Mouse (Mus musculus): Measurements from ENCODE around the gene Rps7. TPM values are rescaled to one million over a fixed set of nuclear protein-coding genes. Genes with fewer than 3 reads are reported as not detected.
A peak's percentile ranks its signal among the peaks of the same experiment; 100 is the strongest.

The Rps7 gene
- polyA plus RNA-seq, 1 experiment: 24.6 TPM

DNA sequence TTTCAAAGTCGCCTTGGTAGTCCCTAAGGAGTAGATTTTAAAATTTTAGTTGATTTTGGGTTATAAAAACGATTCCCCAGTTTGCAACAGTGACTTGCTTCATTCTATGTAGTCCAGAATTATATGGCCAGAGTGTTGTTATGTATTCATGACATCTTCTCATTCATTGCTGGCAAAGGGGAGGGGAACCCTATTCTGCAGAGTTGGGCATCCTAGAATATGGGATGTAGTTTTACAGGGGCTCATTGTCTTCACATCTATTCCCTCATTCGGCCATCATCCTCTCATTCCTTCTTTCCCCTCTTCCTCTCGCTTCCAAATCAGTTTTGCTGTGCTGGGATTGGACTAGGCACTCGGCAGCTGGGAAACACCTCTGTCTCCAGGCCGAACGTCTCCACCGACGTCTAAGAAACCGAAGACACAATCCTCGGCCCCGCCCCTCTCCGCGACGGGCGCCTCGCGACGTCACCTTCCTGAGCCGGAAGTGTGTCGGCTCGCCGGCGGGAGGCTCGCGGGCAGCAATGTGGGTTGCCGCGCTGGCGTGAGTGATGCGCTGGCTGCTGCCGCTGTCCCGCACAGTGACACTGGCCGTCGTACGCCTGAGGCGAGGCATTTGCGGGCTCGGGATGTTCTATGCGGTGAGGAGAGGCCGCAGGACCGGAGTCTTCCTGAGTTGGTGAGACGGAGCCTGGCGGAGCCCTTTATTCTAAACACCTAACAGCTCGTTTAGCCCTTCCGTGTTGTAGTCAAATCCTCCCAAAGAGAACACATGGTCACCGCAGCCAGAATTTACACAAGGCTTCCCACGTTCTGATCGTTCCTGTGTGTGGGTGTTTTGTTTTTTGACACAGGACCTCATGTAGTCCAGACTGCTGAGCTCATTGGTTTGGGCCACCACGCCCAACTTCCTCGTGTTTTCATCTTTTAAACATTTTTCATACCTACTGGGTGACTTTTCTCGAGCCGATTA lies 13.7 kb upstream of the Rps7 start, which contains the start of gene Rnaseh1:
Gene Rnaseh1 (plus strand): TSS at position 462 of the 970 bp plus-strand sequence.
- Histone ChIP-seq H3K9me3 (ENCODE audit: control insufficient read depth, low read length) (no peaks in the 10 kb centered on the region), H3K36me3 (ENCODE audit: control insufficient read depth) (peaks cover 24% of the 10 kb centered on the region), H3K4me1 (ENCODE audit: control insufficient read depth) (peaks cover 19% of the 10 kb centered on the region), H3K4me3 (replicated peaks) (peak within 1 kb of the TSS; percentile 73), H3K27me3 (ENCODE audit: control insufficient read depth) (no peaks in the 10 kb centered on the region; the same call in 1 of the 2 replicates)
- TF ChIP-seq TAL1 (IDR thresholded peaks at IDR 0.05; ENCODE audit: low read length) (no peak), GATA1 (IDR thresholded peaks at IDR 0.05; ENCODE audit: low read length) (no peak)

DNA sequence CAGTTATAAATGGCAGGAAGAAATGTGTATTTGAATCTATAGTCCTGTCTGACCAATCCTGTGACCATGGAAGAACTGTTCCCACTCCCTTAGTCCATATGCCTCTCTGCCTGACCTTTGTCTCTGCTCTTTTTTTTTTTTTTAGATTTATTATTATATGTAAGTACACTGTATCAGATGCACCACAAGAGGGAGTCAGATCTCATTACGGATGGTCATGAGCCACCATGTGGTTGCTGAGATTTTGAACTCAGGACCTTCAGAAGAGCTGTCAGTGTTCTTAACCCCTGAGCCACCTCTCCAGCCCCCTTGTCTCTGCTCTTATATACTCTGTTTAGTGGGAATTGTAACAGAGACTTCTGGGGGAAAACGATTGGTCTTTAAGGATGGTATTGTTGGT lies 3.0 kb upstream of the Rps7 start:
- Histone ChIP-seq H3K9me3 (ENCODE audit: control insufficient read depth, low read length) (no peaks in the 10 kb centered on the region), H3K4me1 (ENCODE audit: control insufficient read depth) (peaks cover 16% of the 10 kb centered on the region), H3K27me3 (ENCODE audit: control insufficient read depth) (no peaks in the 10 kb centered on the region), H3K36me3 (ENCODE audit: control insufficient read depth) (peaks cover 11% of the 10 kb centered on the region), H3K4me3 (replicated peaks) (no peak overlapping the region)
- TF ChIP-seq TAL1 (IDR thresholded peaks at IDR 0.05; ENCODE audit: low read length) (no peak), GATA1 (IDR thresholded peaks at IDR 0.05; ENCODE audit: low read length) (no peak)

DNA sequence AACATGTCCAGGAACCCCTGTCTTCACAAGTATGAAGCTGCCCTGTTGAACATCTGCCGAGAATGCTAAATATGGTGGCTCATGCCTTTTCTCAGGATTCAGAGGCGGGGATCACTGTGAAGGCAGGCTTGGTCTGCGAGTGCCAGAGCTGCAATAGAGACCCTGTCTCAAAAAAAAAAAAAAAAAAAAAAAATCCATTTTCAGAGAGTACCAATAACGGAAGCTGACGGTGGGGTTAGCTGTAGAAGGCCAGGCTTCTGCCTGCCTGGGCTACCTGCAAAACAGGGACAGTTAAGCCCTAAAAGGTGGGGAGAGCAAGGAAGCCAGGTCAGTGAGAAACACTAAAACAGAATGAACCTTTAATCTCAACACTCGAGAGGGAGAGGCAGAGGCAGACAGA lies 790 bp upstream of the Rps7 start:
- Histone ChIP-seq H3K4me3 (replicated peaks) (peak overlapping the region; percentile 85), H3K9me3 (ENCODE audit: control insufficient read depth, low read length) (no peaks in the 10 kb centered on the region), H3K36me3 (ENCODE audit: control insufficient read depth) (peaks cover 33% of the 10 kb centered on the region), H3K4me1 (ENCODE audit: control insufficient read depth) (peaks cover 28% of the 10 kb centered on the region), H3K27me3 (ENCODE audit: control insufficient read depth) (no peaks in the 10 kb centered on the region)
- TF ChIP-seq GATA1 (IDR thresholded peaks at IDR 0.05; ENCODE audit: low read length) (no peak), TAL1 (IDR thresholded peaks at IDR 0.05; ENCODE audit: low read length) (no peak)

DNA sequence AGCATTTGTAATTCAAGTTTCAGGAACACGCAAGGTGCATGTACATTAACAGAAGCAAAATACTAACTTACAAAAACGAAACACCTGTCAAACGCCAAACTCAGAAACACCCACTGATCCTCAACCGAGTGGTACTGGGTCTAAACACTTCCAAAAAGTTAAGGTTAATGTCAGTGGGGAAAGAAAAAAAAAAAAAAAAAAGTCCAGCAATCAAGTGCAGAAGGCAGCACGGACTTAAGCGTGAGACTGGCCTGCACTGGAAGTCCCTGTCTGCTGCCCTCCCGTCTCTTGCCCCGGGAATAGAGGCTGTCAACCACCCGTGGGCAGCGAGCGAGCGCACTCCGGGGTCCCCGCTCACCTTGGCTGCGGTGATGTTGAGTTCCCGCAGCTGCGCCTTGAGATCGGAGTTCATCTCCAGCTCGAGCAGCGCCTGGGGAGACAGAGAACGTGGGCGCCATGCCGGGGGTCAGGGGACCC lies 657 bp downstream of the Rps7 start:
- Histone ChIP-seq H3K36me3 (ENCODE audit: control insufficient read depth) (peaks cover 48% of the 10 kb centered on the region), H3K9me3 (ENCODE audit: control insufficient read depth, low read length) (no peaks in the 10 kb centered on the region), H3K4me3 (replicated peaks) (peak overlapping the region; percentile 85), H3K27me3 (ENCODE audit: control insufficient read depth) (no peaks in the 10 kb centered on the region), H3K4me1 (ENCODE audit: control insufficient read depth) (peaks cover 36% of the 10 kb centered on the region)
- TF ChIP-seq GATA1 (IDR thresholded peaks at IDR 0.05; ENCODE audit: low read length) (no peak), TAL1 (IDR thresholded peaks at IDR 0.05; ENCODE audit: low read length) (no peak)

DNA sequence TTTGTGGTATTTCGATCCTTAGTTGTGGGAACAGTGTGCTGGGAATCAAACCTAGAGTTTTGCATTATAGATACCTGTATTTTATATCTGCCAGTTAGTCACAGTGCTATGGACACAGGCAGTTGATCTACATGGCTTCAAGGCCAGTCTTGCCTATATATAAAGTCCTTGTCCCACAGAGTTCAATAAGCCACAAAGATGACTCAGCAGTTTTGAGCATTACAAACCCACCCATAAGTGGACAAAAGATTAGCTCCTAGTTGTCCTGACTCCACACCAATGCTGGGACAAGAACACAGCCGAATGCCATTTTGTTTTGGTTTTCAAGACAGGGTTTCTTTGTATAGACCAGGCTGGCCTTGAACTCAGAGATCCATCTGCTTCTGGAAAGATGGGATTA lies 7.3 kb downstream of the Rps7 start:
- peaks cover 22% of the 10 kb centered on the region for H3K4me1 ChIP-seq (ENCODE audit: control insufficient read depth)
- peaks cover 52% of the 10 kb centered on the region for H3K36me3 ChIP-seq (ENCODE audit: control insufficient read depth)
- no peaks in the 10 kb centered on the region for H3K9me3 ChIP-seq (ENCODE audit: control insufficient read depth, low read length)
- TF ChIP-seq GATA1 (IDR thresholded peaks at IDR 0.05; ENCODE audit: low read length): no peak
- no peak for TF ChIP-seq TAL1 (IDR thresholded peaks at IDR 0.05; ENCODE audit: low read length)
- H3K27me3 ChIP-seq (ENCODE audit: control insufficient read depth): no peaks in the 10 kb centered on the region
- H3K4me3 ChIP-seq (replicated peaks): no peak overlapping the region

DNA sequence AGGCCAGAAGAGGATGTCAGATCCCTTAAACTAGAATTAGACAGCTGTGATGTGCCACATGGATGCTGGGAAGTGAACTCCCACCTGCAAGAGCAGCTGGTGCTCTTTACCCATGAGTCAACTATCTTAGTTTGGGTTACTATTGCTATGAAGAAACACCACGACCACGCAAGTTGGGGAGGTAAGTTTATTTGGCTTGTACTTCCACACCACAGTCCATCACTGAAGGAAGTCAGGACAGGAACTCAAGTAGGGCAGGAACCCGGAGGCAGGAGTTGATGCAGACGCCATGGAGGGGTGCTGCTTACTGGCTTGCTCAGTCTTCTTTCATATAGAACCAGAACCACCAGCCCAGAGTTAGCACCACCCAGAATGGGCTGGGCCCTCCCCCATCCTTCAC lies 8.7 kb downstream of the Rps7 start:
- no peak overlapping the region for H3K4me3 ChIP-seq (replicated peaks)
- H3K9me3 ChIP-seq (ENCODE audit: control insufficient read depth, low read length): no peaks in the 10 kb centered on the region
- TF ChIP-seq GATA1 (IDR thresholded peaks at IDR 0.05; ENCODE audit: low read length): no peak
- no peak for TF ChIP-seq TAL1 (IDR thresholded peaks at IDR 0.05; ENCODE audit: low read length)
- peaks cover 39% of the 10 kb centered on the region for H3K36me3 ChIP-seq (ENCODE audit: control insufficient read depth)
- peaks cover 16% of the 10 kb centered on the region for H3K4me1 ChIP-seq (ENCODE audit: control insufficient read depth)
- H3K27me3 ChIP-seq (ENCODE audit: control insufficient read depth): no peaks in the 10 kb centered on the region

DNA sequence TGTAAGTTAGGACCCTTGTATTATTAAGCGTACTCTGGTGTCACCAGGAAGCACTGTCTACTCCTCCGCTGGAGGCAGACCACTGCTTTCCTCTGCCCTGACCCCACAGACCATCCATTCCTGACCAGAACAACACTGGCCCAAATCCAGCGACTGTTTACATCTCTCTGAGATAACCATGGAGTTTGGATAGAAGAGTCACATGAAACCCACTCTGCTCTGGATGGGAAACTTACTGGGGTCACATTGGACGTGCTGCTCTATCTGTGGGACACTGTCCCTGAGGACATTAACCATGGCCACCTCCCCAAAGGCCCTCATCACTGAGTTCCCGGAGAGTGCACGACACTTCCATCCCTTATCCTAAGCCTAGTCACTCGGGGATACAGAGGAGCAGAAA lies 10.3 kb downstream of the Rps7 start:
- no peak for TF ChIP-seq GATA1 (IDR thresholded peaks at IDR 0.05; ENCODE audit: low read length)
- TF ChIP-seq TAL1 (IDR thresholded peaks at IDR 0.05; ENCODE audit: low read length): no peak
- Histone ChIP-seq H3K36me3 (ENCODE audit: control insufficient read depth) (peaks cover 22% of the 10 kb centered on the region), H3K27me3 (ENCODE audit: control insufficient read depth) (no peaks in the 10 kb centered on the region), H3K4me3 (replicated peaks) (no peak overlapping the region), H3K9me3 (ENCODE audit: control insufficient read depth, low read length) (no peaks in the 10 kb centered on the region), H3K4me1 (ENCODE audit: control insufficient read depth) (peaks cover 17% of the 10 kb centered on the region)

DNA sequence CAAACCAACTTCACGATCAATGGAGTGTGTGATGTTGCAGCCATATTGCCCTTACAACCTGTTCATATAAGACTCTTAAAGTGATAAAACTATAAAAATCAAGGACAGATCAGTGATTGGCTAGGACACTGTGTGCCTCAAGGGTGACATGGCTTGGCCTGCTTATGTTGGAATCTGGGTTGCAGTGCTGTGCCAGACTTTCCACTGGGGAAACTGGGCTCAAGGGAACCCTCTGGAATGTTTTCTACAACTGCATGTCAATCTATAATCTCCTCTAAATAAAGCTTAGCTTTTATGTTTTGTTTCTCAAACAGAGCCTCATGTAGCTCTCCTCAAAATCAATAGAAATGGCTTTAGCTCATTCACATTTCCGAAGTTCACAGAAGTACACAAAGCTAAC lies 11.5 kb downstream of the Rps7 start:
- Histone ChIP-seq H3K4me1 (ENCODE audit: control insufficient read depth) (peaks cover 11% of the 10 kb centered on the region), H3K9me3 (ENCODE audit: control insufficient read depth, low read length) (no peaks in the 10 kb centered on the region), H3K36me3 (ENCODE audit: control insufficient read depth) (peaks cover 10% of the 10 kb centered on the region), H3K4me3 (replicated peaks) (no peak overlapping the region), H3K27me3 (ENCODE audit: control insufficient read depth) (no peaks in the 10 kb centered on the region)
- TF ChIP-seq GATA1 (IDR thresholded peaks at IDR 0.05; ENCODE audit: low read length) (no peak), TAL1 (IDR thresholded peaks at IDR 0.05; ENCODE audit: low read length) (no peak)

DNA sequence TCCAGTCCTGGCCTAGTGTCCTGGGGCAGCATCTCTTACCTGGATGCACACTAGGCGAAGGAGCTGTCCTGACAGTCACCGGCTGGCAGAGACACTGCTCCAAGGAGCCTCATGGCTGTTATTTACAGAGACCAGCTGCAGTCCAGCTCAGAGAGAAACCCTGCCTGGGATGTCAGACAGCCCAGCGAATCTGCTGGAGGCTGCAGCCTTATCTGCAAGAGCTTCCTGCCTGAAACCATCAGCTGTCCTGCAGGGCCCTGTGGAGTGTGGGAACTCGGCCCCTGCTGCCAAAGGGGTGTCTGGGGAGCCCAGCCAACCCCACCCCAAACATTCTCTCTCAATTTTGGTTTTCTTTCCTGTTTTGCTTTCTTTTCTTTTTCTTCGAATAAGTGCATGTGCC lies 12.6 kb downstream of the Rps7 start, which contains the start of gene Colec11:
Gene Colec11 (minus strand): TSS at position 183 of the 400 bp plus-strand sequence.
- Histone ChIP-seq H3K4me1 (ENCODE audit: control insufficient read depth) (peaks cover 10% of the 10 kb centered on the region), H3K4me3 (replicated peaks) (no peak within 1 kb of the TSS)

More for the DNA sequence above, 12.6 kb downstream of the Rps7 start, which contains the start of gene Colec11:
- no peaks in the 10 kb centered on the region for H3K27me3 ChIP-seq (ENCODE audit: control insufficient read depth)
- no peaks in the 10 kb centered on the region for H3K9me3 ChIP-seq (ENCODE audit: control insufficient read depth, low read length)
- TF ChIP-seq TAL1 (IDR thresholded peaks at IDR 0.05; ENCODE audit: low read length) (no peak), GATA1 (IDR thresholded peaks at IDR 0.05; ENCODE audit: low read length) (no peak)
- H3K36me3 ChIP-seq (ENCODE audit: control insufficient read depth): peaks cover 2% of the 10 kb centered on the region
